Mouse (Mus musculus): Measurements from ENCODE around the gene B4galnt3.

The B4galnt3 gene

GRCm38 (mm10) chr6:120255144-120255543 is 39.2 kb downstream of the B4galnt3 start:
- no peak for DNase-seq (ENCODE audit: low read depth, low spot score)
- Histone ChIP-seq H3K36me3 (ENCODE audit: control insufficient read depth, insufficient read depth, low read length, poor library complexity, severe bottlenecking) (no peaks in the 10 kb centered on the region), H3K27me3 (ENCODE audit: control insufficient read depth, insufficient read depth, low read length, poor library complexity, severe bottlenecking) (no peaks in the 10 kb centered on the region)

GRCm38 (mm10) chr6:120254640-120255039 is 39.7 kb downstream of the B4galnt3 start:
- DNase-seq (ENCODE audit: low read depth, low spot score) = no peak
- no peaks in the 10 kb centered on the region for H3K36me3 ChIP-seq (ENCODE audit: control insufficient read depth, insufficient read depth, low read length, poor library complexity, severe bottlenecking)

GRCm38 (mm10) chr6:120252741-120253140 is 41.6 kb downstream of the B4galnt3 start:
- H3K36me3 ChIP-seq (ENCODE audit: control insufficient read depth, insufficient read depth, low read length, poor library complexity, severe bottlenecking) = no peaks in the 10 kb centered on the region
- no peaks in the 10 kb centered on the region for H3K27me3 ChIP-seq (ENCODE audit: control insufficient read depth, insufficient read depth, low read length, poor library complexity, severe bottlenecking)
- DNase-seq (ENCODE audit: low read depth, low spot score) = no peak

More at GRCm38 (mm10) chr6:120254640-120255039, 39.7 kb downstream of the B4galnt3 start:
- H3K27me3 ChIP-seq (ENCODE audit: control insufficient read depth, insufficient read depth, low read length, poor library complexity, severe bottlenecking) = no peaks in the 10 kb centered on the region

- DNase-seq (ENCODE audit: low read depth, low spot score) = no peak
- Histone ChIP-seq H3K27me3 (ENCODE audit: control insufficient read depth, insufficient read depth, low read length, poor library complexity, severe bottlenecking) (no peaks in the 10 kb centered on the region), H3K36me3 (ENCODE audit: control insufficient read depth, insufficient read depth, low read length, poor library complexity, severe bottlenecking) (no peaks in the 10 kb centered on the region)
These were observed 43.3 kb downstream of the B4galnt3 start for GRCm38 (mm10) chr6:120251010-120251409.

GRCm38 (mm10) chr6:120249831-120250230 is 44.5 kb downstream of the B4galnt3 start:
- H3K36me3 ChIP-seq (ENCODE audit: control insufficient read depth, insufficient read depth, low read length, poor library complexity, severe bottlenecking) = no peaks in the 10 kb centered on the region
- DNase-seq (ENCODE audit: low read depth, low spot score) = no peak
- H3K27me3 ChIP-seq (ENCODE audit: control insufficient read depth, insufficient read depth, low read length, poor library complexity, severe bottlenecking) = no peaks in the 10 kb centered on the region

GRCm38 (mm10) chr6:120246676-120247075 is 47.7 kb downstream of the B4galnt3 start:
- no peaks in the 10 kb centered on the region for H3K27me3 ChIP-seq (ENCODE audit: control insufficient read depth, insufficient read depth, low read length, poor library complexity, severe bottlenecking)

GRCm38 (mm10) chr6:120243250-120243649 is 51.1 kb downstream of the B4galnt3 start:
- DNase-seq (ENCODE audit: low read depth, low spot score) = no peak
- no peaks in the 10 kb centered on the region for H3K36me3 ChIP-seq (ENCODE audit: control insufficient read depth, insufficient read depth, low read length, poor library complexity, severe bottlenecking)
- H3K27me3 ChIP-seq (ENCODE audit: control insufficient read depth, insufficient read depth, low read length, poor library complexity, severe bottlenecking) = no peaks in the 10 kb centered on the region

More at GRCm38 (mm10) chr6:120246676-120247075, 47.7 kb downstream of the B4galnt3 start:
- no peak for DNase-seq (ENCODE audit: low read depth, low spot score)
- H3K36me3 ChIP-seq (ENCODE audit: control insufficient read depth, insufficient read depth, low read length, poor library complexity, severe bottlenecking) = no peaks in the 10 kb centered on the region

GRCm38 (mm10) chr6:120242530-120242929 is 51.8 kb downstream of the B4galnt3 start:
- Histone ChIP-seq H3K27me3 (ENCODE audit: control insufficient read depth, insufficient read depth, low read length, poor library complexity, severe bottlenecking) (no peaks in the 10 kb centered on the region), H3K36me3 (ENCODE audit: control insufficient read depth, insufficient read depth, low read length, poor library complexity, severe bottlenecking) (no peaks in the 10 kb centered on the region)
- DNase-seq (ENCODE audit: low read depth, low spot score) = no peak

GRCm38 (mm10) chr6:120241453-120241852 is 52.9 kb downstream of the B4galnt3 start:
- no peak for DNase-seq (ENCODE audit: low read depth, low spot score)
- Histone ChIP-seq H3K27me3 (ENCODE audit: control insufficient read depth, insufficient read depth, low read length, poor library complexity, severe bottlenecking) (no peaks in the 10 kb centered on the region), H3K36me3 (ENCODE audit: control insufficient read depth, insufficient read depth, low read length, poor library complexity, severe bottlenecking) (no peaks in the 10 kb centered on the region)

GRCm38 (mm10) chr6:120240461-120240860 is 53.9 kb downstream of the B4galnt3 start:
- H3K27me3 ChIP-seq (ENCODE audit: control insufficient read depth, insufficient read depth, low read length, poor library complexity, severe bottlenecking) = no peaks in the 10 kb centered on the region
- no peak for DNase-seq (ENCODE audit: low read depth, low spot score)

GRCm38 (mm10) chr6:120235874-120236273 is 58.5 kb downstream of the B4galnt3 start:
- Histone ChIP-seq H3K36me3 (ENCODE audit: control insufficient read depth, insufficient read depth, low read length, poor library complexity, severe bottlenecking) (no peaks in the 10 kb centered on the region), H3K27me3 (ENCODE audit: control insufficient read depth, insufficient read depth, low read length, poor library complexity, severe bottlenecking) (no peaks in the 10 kb centered on the region)
- DNase-seq (ENCODE audit: low read depth, low spot score) = no peak

More at GRCm38 (mm10) chr6:120240461-120240860, 53.9 kb downstream of the B4galnt3 start:
- no peaks in the 10 kb centered on the region for H3K36me3 ChIP-seq (ENCODE audit: control insufficient read depth, insufficient read depth, low read length, poor library complexity, severe bottlenecking)

- Histone ChIP-seq H3K36me3 (ENCODE audit: control insufficient read depth, insufficient read depth, low read length, poor library complexity, severe bottlenecking) (no peaks in the 10 kb centered on the region), H3K27me3 (ENCODE audit: control insufficient read depth, insufficient read depth, low read length, poor library complexity, severe bottlenecking) (no peaks in the 10 kb centered on the region)
- no peak for DNase-seq (ENCODE audit: low read depth, low spot score)
These were observed 61.5 kb downstream of the B4galnt3 start for GRCm38 (mm10) chr6:120232885-120233284.

GRCm38 (mm10) chr6:120230441-120230840 is 63.9 kb downstream of the B4galnt3 start:
- no peak for DNase-seq (ENCODE audit: low read depth, low spot score)
- Histone ChIP-seq H3K27me3 (ENCODE audit: control insufficient read depth, insufficient read depth, low read length, poor library complexity, severe bottlenecking) (no peaks in the 10 kb centered on the region), H3K36me3 (ENCODE audit: control insufficient read depth, insufficient read depth, low read length, poor library complexity, severe bottlenecking) (no peaks in the 10 kb centered on the region)

GRCm38 (mm10) chr6:120229806-120230205 is 64.6 kb downstream of the B4galnt3 start:
- DNase-seq (ENCODE audit: low read depth, low spot score) = no peak
- Histone ChIP-seq H3K27me3 (ENCODE audit: control insufficient read depth, insufficient read depth, low read length, poor library complexity, severe bottlenecking) (no peaks in the 10 kb centered on the region), H3K36me3 (ENCODE audit: control insufficient read depth, insufficient read depth, low read length, poor library complexity, severe bottlenecking) (no peaks in the 10 kb centered on the region)

- DNase-seq (ENCODE audit: low read depth, low spot score) = no peak
- no peaks in the 10 kb centered on the region for H3K27me3 ChIP-seq (ENCODE audit: control insufficient read depth, insufficient read depth, low read length, poor library complexity, severe bottlenecking)
- H3K36me3 ChIP-seq (ENCODE audit: control insufficient read depth, insufficient read depth, low read length, poor library complexity, severe bottlenecking) = no peaks in the 10 kb centered on the region
These were observed 67.3 kb downstream of the B4galnt3 start for GRCm38 (mm10) chr6:120227068-120227467.

GRCm38 (mm10) chr6:120225355-120225754 is 69.0 kb downstream of the B4galnt3 start:
- no peak for DNase-seq (ENCODE audit: low read depth, low spot score)
- H3K27me3 ChIP-seq (ENCODE audit: control insufficient read depth, insufficient read depth, low read length, poor library complexity, severe bottlenecking) = no peaks in the 10 kb centered on the region
- no peaks in the 10 kb centered on the region for H3K36me3 ChIP-seq (ENCODE audit: control insufficient read depth, insufficient read depth, low read length, poor library complexity, severe bottlenecking)
